Mouse (Mus musculus) forebrain, embryonic 15.5 days (tissue): ENCODE measurements at regions not wholly inside any gene's neighbourhood (a gene's known extent, or its start where the extent isn't known, plus 50 kb on each side); places are given as distances from the start of the nearest gene placed in this dataset.

Experiments used
- ATAC-seq: fragments of 200-750 bp; cut with Nextera tagmentation; replicated peaks from 2 replicates; pipeline ENCODE4 v1.8.0; 2017; ENCODE audit warnings: mild to moderate bottlenecking, moderate TSS enrichment, moderate library complexity
- H3K27ac ChIP-seq: fragments of 300-500 bp; sonication (generic); replicated peaks from 2 replicates; pipeline ENCODE4 v1.5.1; 2015; ENCODE audit warnings: mild to moderate bottlenecking, inconsistent platforms
- H3K27me3 ChIP-seq: fragments of 300-500 bp; sonication (generic); 2 replicates; pipeline ENCODE4 v1.6.1; 2015; ENCODE audit warnings: inconsistent platforms
- H3K36me3 ChIP-seq: fragments of 300-500 bp; sonication (generic); 2 replicates; pipeline ENCODE4 v1.6.1; 2015; ENCODE audit warnings: mild to moderate bottlenecking, inconsistent platforms
- H3K4me1 ChIP-seq: fragments of 300-500 bp; sonication (generic); 2 replicates; pipeline ENCODE4 v1.6.1; 2015; ENCODE audit warnings: inconsistent platforms
- H3K4me2 ChIP-seq: fragments of 300-500 bp; sonication (generic); replicated peaks from 2 replicates; pipeline ENCODE4 v1.6.1; 2015; ENCODE audit warnings: mild to moderate bottlenecking, inconsistent platforms
- H3K4me3 ChIP-seq: fragments of 300-500 bp; sonication (generic); 2 replicates; pipeline ENCODE4 v1.5.1; 2015; ENCODE audit warnings: mild to moderate bottlenecking, inconsistent platforms
- H3K9ac ChIP-seq: fragments of 300-500 bp; sonication (generic); replicated peaks from 2 replicates; pipeline ENCODE4 v1.6.1; 2015; ENCODE audit warnings: mild to moderate bottlenecking, inconsistent platforms
- H3K9me3 ChIP-seq: fragments of 300-500 bp; sonication (generic); 2 replicates; pipeline ENCODE4 v1.6.1; 2016; ENCODE audit warnings: inconsistent platforms
- WGBS: fragments of 180-500 bp; shearing (Covaris S2); methylation state at CpG from one replicate; pipeline ENCODE4 v1.1.7; 2015; ENCODE audit warnings: mixed read lengths; 5-methylcytosine and 5-hydroxymethylcytosine counted together

- Histone ChIP-seq H3K9me3 (no peaks in the 10 kb centered on the region), H3K4me3 (no peak overlapping the region), H3K27ac (no peak overlapping the region), H3K36me3 (no peaks in the 10 kb centered on the region), H3K27me3 (no peaks in the 10 kb centered on the region), H3K4me1 (no peaks in the 10 kb centered on the region; the same call in 1 of the 2 replicates), H3K4me2 (no peak overlapping the region), H3K9ac (no peak overlapping the region)
- ATAC-seq: no peak
- WGBS: 65% methylated on average over 4 of the region's 4 CpGs
Observed at GRCm38 (mm10) chr10:92325284-92325989, 396.8 kb downstream of the Nedd1 start.

GRCm38 (mm10) chr10:92314606-92315005 lies 407.6 kb downstream of the Nedd1 start:
- Histone ChIP-seq H3K9ac (no peak overlapping the region), H3K4me3 (no peak overlapping the region), H3K27ac (no peak overlapping the region), H3K4me1 (no peaks in the 10 kb centered on the region), H3K9me3 (no peaks in the 10 kb centered on the region), H3K36me3 (no peaks in the 10 kb centered on the region), H3K27me3 (no peaks in the 10 kb centered on the region), H3K4me2 (no peak overlapping the region)
- 24% methylated on average over 3 of the region's 3 CpGs for WGBS
- no peak for ATAC-seq

GRCm38 (mm10) chr10:92312278-92312677 lies 409.9 kb downstream of the Nedd1 start:
- Histone ChIP-seq H3K9ac (no peak overlapping the region), H3K9me3 (no peaks in the 10 kb centered on the region), H3K27me3 (no peaks in the 10 kb centered on the region), H3K4me2 (no peak overlapping the region), H3K27ac (no peak overlapping the region), H3K36me3 (no peaks in the 10 kb centered on the region), H3K4me3 (no peak overlapping the region), H3K4me1 (0 out of 2 replicates have a peak, but pooled peaks cover 2% of the 10 kb centered on the region)
- ATAC-seq: no peak
- WGBS: 63% methylated on average over 6 of the region's 6 CpGs

GRCm38 (mm10) chr10:92308643-92309042 lies 413.6 kb downstream of the Nedd1 start:
- H3K36me3 ChIP-seq: no peaks in the 10 kb centered on the region
- H3K9ac ChIP-seq: no peak overlapping the region
- no peaks in the 10 kb centered on the region for H3K9me3 ChIP-seq
- no peak for ATAC-seq
- no peak overlapping the region for H3K4me3 ChIP-seq
- H3K4me1 ChIP-seq: 0 out of 2 replicates have a peak, but pooled peaks cover 2% of the 10 kb centered on the region
- H3K27me3 ChIP-seq: no peaks in the 10 kb centered on the region
- no peak overlapping the region for H3K27ac ChIP-seq
- WGBS: 83% methylated on average over 3 of the region's 3 CpGs
- no peak overlapping the region for H3K4me2 ChIP-seq

- Histone ChIP-seq H3K27ac (no peak overlapping the region), H3K4me3 (no peak overlapping the region), H3K27me3 (no peaks in the 10 kb centered on the region), H3K36me3 (no peaks in the 10 kb centered on the region), H3K4me2 (no peak overlapping the region), H3K9ac (no peak overlapping the region), H3K4me1 (0 out of 2 replicates have a peak, but pooled peaks cover 2% of the 10 kb centered on the region), H3K9me3 (no peaks in the 10 kb centered on the region)
- ATAC-seq: no peak
- WGBS: 22% methylated on average over 3 of the region's 3 CpGs
Observed at GRCm38 (mm10) chr10:92307861-92308260, 414.4 kb downstream of the Nedd1 start.

GRCm38 (mm10) chr10:92298693-92299092 lies 423.5 kb downstream of the Nedd1 start:
- Histone ChIP-seq H3K27me3 (no peaks in the 10 kb centered on the region), H3K27ac (no peak overlapping the region), H3K9me3 (no peaks in the 10 kb centered on the region), H3K4me2 (no peak overlapping the region), H3K4me1 (peaks cover 8% of the 10 kb centered on the region), H3K4me3 (no peak overlapping the region), H3K9ac (no peak overlapping the region), H3K36me3 (no peaks in the 10 kb centered on the region)
- no peak for ATAC-seq
- 87% methylated on average over 13 of the region's 13 CpGs for WGBS

GRCm38 (mm10) chr10:92296837-92297236 lies 425.4 kb downstream of the Nedd1 start:
- H3K4me2 ChIP-seq: peak overlapping the region; percentile 24; the same call in 1 of the 2 replicates
- H3K4me3 ChIP-seq: no peak overlapping the region
- no peak for ATAC-seq
- 38% methylated on average over 4 of the region's 4 CpGs for whole genome bisulfite sequencing
- H3K4me1 ChIP-seq: peaks cover 8% of the 10 kb centered on the region
- H3K36me3 ChIP-seq: no peaks in the 10 kb centered on the region
- H3K9ac ChIP-seq: no peak overlapping the region
- H3K27me3 ChIP-seq: no peaks in the 10 kb centered on the region
- no peaks in the 10 kb centered on the region for H3K9me3 ChIP-seq
- H3K27ac ChIP-seq: no peak overlapping the region

GRCm38 (mm10) chr10:92296303-92296702 lies 425.9 kb downstream of the Nedd1 start:
- Histone ChIP-seq H3K27me3 (no peaks in the 10 kb centered on the region), H3K9me3 (no peaks in the 10 kb centered on the region), H3K9ac (no peak overlapping the region), H3K4me1 (peaks cover 8% of the 10 kb centered on the region), H3K36me3 (no peaks in the 10 kb centered on the region), H3K4me3 (no peak overlapping the region), H3K4me2 (peak overlapping the region; percentile 24), H3K27ac (no peak overlapping the region)
- no peak for ATAC-seq
- WGBS: 18% methylated on average over 9 of the region's 9 CpGs

- Histone ChIP-seq H3K27ac (no peak overlapping the region), H3K4me3 (no peak overlapping the region), H3K9me3 (no peaks in the 10 kb centered on the region), H3K27me3 (no peaks in the 10 kb centered on the region), H3K4me2 (no peak overlapping the region), H3K36me3 (no peaks in the 10 kb centered on the region), H3K4me1 (peaks cover 8% of the 10 kb centered on the region), H3K9ac (no peak overlapping the region)
- no peak for ATAC-seq
- 59% methylated on average over 4 of the region's 4 CpGs for WGBS
Observed at GRCm38 (mm10) chr10:92293261-92293660, 429.0 kb downstream of the Nedd1 start.

GRCm38 (mm10) chr10:92289230-92289629 lies 433.0 kb downstream of the Nedd1 start:
- Histone ChIP-seq H3K9ac (no peak overlapping the region), H3K9me3 (no peaks in the 10 kb centered on the region), H3K4me1 (no peaks in the 10 kb centered on the region), H3K4me2 (no peak overlapping the region), H3K4me3 (no peak overlapping the region), H3K27ac (no peak overlapping the region), H3K27me3 (no peaks in the 10 kb centered on the region), H3K36me3 (no peaks in the 10 kb centered on the region)
- no peak for ATAC-seq
- whole genome bisulfite sequencing: 55% methylated on average over 5 of the region's 5 CpGs

- H3K4me2 ChIP-seq: no peak overlapping the region
- H3K9me3 ChIP-seq: no peaks in the 10 kb centered on the region
- ATAC-seq: no peak
- WGBS: 52% methylated on average over 4 of the region's 4 CpGs
- no peaks in the 10 kb centered on the region for H3K27me3 ChIP-seq
- no peaks in the 10 kb centered on the region for H3K4me1 ChIP-seq
- H3K36me3 ChIP-seq: no peaks in the 10 kb centered on the region
- no peak overlapping the region for H3K9ac ChIP-seq
- no peak overlapping the region for H3K4me3 ChIP-seq
- H3K27ac ChIP-seq: no peak overlapping the region
Observed at GRCm38 (mm10) chr10:92284231-92284630, 438.0 kb downstream of the Nedd1 start.

- Histone ChIP-seq H3K9me3 (no peaks in the 10 kb centered on the region), H3K27ac (no peak overlapping the region), H3K4me2 (no peak overlapping the region), H3K36me3 (no peaks in the 10 kb centered on the region), H3K4me3 (no peak overlapping the region), H3K27me3 (no peaks in the 10 kb centered on the region), H3K4me1 (no peaks in the 10 kb centered on the region), H3K9ac (no peak overlapping the region)
- no peak for ATAC-seq
- 72% methylated on average over 2 of the region's 2 CpGs for WGBS
Observed at GRCm38 (mm10) chr10:92277981-92278380, 444.2 kb downstream of the Nedd1 start.

GRCm38 (mm10) chr10:92257815-92258214 lies 464.4 kb downstream of the Nedd1 start:
- no peaks in the 10 kb centered on the region for H3K27me3 ChIP-seq
- ATAC-seq: no peak
- H3K4me3 ChIP-seq: no peak overlapping the region
- 64% methylated on average over 3 of the region's 3 CpGs for WGBS
- H3K4me2 ChIP-seq: no peak overlapping the region
- H3K27ac ChIP-seq: no peak overlapping the region
- no peaks in the 10 kb centered on the region for H3K4me1 ChIP-seq
- H3K36me3 ChIP-seq: no peaks in the 10 kb centered on the region
- H3K9ac ChIP-seq: no peak overlapping the region
- H3K9me3 ChIP-seq: no peaks in the 10 kb centered on the region
